Mouse (Mus musculus) embryonic fibroblast, embryonic 13.5 days (primary cell): ENCODE measurements around the gene Prr30. TPM values are rescaled to one million over a fixed set of nuclear protein-coding genes. Genes with fewer than 3 reads are reported as not detected.
"Not testable (repeated sequence)": the region's sequence is repeated elsewhere in the genome, so short reads cannot be mapped to it uniquely, and the experiment has no call there.

ENCODE experiments used
- H3K27ac ChIP-seq: 2 replicates; pipeline ENCODE4 v1.5.1; 2012; ENCODE audit warnings: low read length, control low read depth, inconsistent platforms; ENCODE audit not compliant: insufficient read depth
- H3K4me1 ChIP-seq: 2 replicates; pipeline ENCODE4 v1.6.1; 2011; ENCODE audit warnings: low read length; ENCODE audit not compliant: control insufficient read depth, insufficient read depth
- H3K4me3 ChIP-seq: 2 replicates; pipeline ENCODE4 v1.5.1; 2011; ENCODE audit warnings: mild to moderate bottlenecking, control low read depth, low read length; ENCODE audit not compliant: insufficient read depth
- CTCF ChIP-seq: IDR thresholded peaks from 2 replicates; pipeline ENCODE4 v1.5.1; 2011; ENCODE audit warnings: mild to moderate bottlenecking, control low read depth, low read length, moderate library complexity, borderline replicate concordance; ENCODE audit not compliant: insufficient read depth
- POLR2A ChIP-seq: IDR thresholded peaks from 2 replicates; pipeline ENCODE4 v1.6.1; 2011; ENCODE audit warnings: low read depth, mild to moderate bottlenecking, control low read depth, low read length, moderate library complexity
- polyA plus RNA-seq: library from polyadenylated mRNA; stranded (reverse); fragments of >200 nt; gene quantifications from 2 replicates; pipeline ENCODE4 v1.2.4, GENCODE M21; 2011; ENCODE audit warnings: low read depth; ENCODE audit not compliant: missing spikeins, insufficient read length

Prr30 gene
- not detected in 2 replicates for polyA plus RNA-seq

GRCm38 (mm10) chr14:101200230-101200629 is at the start of gene Prr30:
TSS of gene Prr30 (minus strand) at chr14:101200330.
- no peak within 1 kb of the TSS for H3K4me3 ChIP-seq
- no peak for TF ChIP-seq POLR2A
- TF ChIP-seq CTCF, result no peak
- H3K4me1 ChIP-seq, result no peaks in the 10 kb centered on the region
- no peak within 1 kb of the TSS for H3K27ac ChIP-seq

GRCm38 (mm10) chr14:101246793-101247192 is 46.7 kb upstream of the Prr30 start:
- Histone ChIP-seq H3K27ac (no peak overlapping the region), H3K4me3 (no peak overlapping the region), H3K4me1 (no peaks in the 10 kb centered on the region)
- no peak for TF ChIP-seq CTCF
- no peak for TF ChIP-seq POLR2A

GRCm38 (mm10) chr14:101245706-101246105 is 45.6 kb upstream of the Prr30 start:
- no peak overlapping the region for H3K27ac ChIP-seq
- H3K4me3 ChIP-seq, result no peak overlapping the region
- TF ChIP-seq CTCF (no peak), POLR2A (no peak)
- H3K4me1 ChIP-seq, result no peaks in the 10 kb centered on the region

- not testable (repeated sequence) for H3K4me1 ChIP-seq, H3K27ac ChIP-seq, H3K4me3 ChIP-seq
Observed at GRCm38 (mm10) chr14:101244441-101244840, 44.3 kb upstream of the Prr30 start.

GRCm38 (mm10) chr14:101237965-101238364 is 37.8 kb upstream of the Prr30 start:
- no peak overlapping the region for H3K4me3 ChIP-seq
- H3K27ac ChIP-seq, result no peak overlapping the region
- no peaks in the 10 kb centered on the region for H3K4me1 ChIP-seq
- TF ChIP-seq CTCF (no peak), POLR2A (no peak)

- TF ChIP-seq CTCF (no peak), POLR2A (no peak)
Observed at GRCm38 (mm10) chr14:101229068-101229467, 28.9 kb upstream of the Prr30 start.

GRCm38 (mm10) chr14:101222319-101222718 is 22.2 kb upstream of the Prr30 start:
- Histone ChIP-seq H3K4me3 (no peak overlapping the region), H3K27ac (no peak overlapping the region), H3K4me1 (no peaks in the 10 kb centered on the region)
- TF ChIP-seq CTCF (no peak), POLR2A (no peak)

More at GRCm38 (mm10) chr14:101229068-101229467, 28.9 kb upstream of the Prr30 start:
- Histone ChIP-seq H3K27ac (no peak overlapping the region), H3K4me1 (no peaks in the 10 kb centered on the region), H3K4me3 (no peak overlapping the region)

GRCm38 (mm10) chr14:101172258-101172657 is 27.9 kb downstream of the Prr30 start:
- no peak overlapping the region; the same call in 1 of the 2 replicates for H3K27ac ChIP-seq
- peaks cover 3% of the 10 kb centered on the region; the same call in 1 of the 2 replicates for H3K4me1 ChIP-seq
- TF ChIP-seq CTCF (no peak), POLR2A (no peak)

More at GRCm38 (mm10) chr14:101172258-101172657, 27.9 kb downstream of the Prr30 start:
- H3K4me3 ChIP-seq, result no peak overlapping the region
